Mouse (Mus musculus): ENCODE results near the gene Nek11. TPM values are rescaled to one million over a fixed set of nuclear protein-coding genes. Genes with fewer than 3 reads are reported as not detected.

The Nek11 gene
- total and polyA plus RNA-seq, 3 experiments: 0.25 TPM; not detected in 2

DNA sequence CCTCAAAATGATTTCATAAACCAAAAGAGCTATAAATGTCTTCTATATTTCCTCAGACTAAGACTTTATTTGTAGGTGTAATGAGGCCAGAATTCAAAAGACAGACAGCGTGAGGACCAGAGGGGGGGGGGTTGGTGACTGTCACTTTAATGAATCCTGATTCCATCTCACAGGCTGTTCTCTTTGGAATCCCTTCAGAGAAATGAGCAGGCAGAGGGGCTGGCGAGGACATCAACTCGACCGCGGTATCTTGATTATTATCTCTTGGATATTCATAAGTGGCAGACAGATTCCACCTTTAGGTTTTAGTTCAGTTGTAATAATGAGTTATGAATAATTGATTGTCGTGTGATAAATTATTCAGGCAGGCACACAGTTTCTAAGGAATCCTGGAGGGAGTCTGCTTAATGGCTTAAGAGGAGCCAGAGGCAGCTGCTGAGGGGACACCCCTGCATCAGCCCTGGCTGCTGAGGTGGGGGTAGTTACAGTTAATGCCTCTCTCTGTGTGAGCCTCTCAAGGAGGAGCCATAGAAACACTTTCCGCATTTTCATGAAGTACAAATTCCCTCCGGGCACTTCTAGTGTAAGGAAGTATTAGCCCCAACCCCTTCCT is 15.7 kb downstream of the Nek11 start:
- 69% methylated on average over 8 of the region's 8 CpGs for WGBS
- TF ChIP-seq POLR2A (IDR thresholded peaks at IDR 0.05; ENCODE audit: insufficient read depth, low read depth, low read length): no peak
- no peak for TF ChIP-seq EP300 (IDR thresholded peaks at IDR 0.05; ENCODE audit: insufficient read depth, low read depth, low read length)
- TF ChIP-seq CTCF (IDR thresholded peaks at IDR 0.05): no peak
- intact Hi-C loops (cut with DNase I): loop anchor here (10.0 kb wide), 1 partner anchor 925 kb away; no protein-coding TSS in a partner anchor

DNA sequence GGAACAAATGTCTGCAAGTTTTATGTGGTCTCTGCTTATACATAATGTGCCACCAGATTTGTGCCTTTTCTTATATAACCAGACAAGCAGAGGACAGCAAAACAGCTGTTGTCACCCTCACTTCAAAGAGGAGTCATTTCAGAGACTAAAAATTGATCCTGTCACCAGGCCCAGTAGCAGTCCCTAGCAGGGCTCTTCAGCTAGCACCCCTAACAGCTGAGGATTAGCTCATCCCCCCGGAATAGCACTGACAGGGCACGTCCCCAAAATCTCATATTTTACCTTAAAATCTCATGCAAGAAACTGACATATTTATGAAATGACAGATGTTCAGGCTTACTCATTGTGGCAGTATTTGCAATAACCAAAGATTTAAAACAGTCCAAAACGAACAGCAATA is 17.7 kb downstream of the Nek11 start:
- no peak overlapping the region for H3K9ac ChIP-seq (ENCODE audit: low read depth, low read length)
- no peak overlapping the region for H3K27ac ChIP-seq
- intact Hi-C loops (cut with DNase I): no loop called here
- peaks cover 2% of the 10 kb centered on the region; the same call in 1 of the 2 replicates for H3K27me3 ChIP-seq (ENCODE audit: control insufficient read depth, insufficient read depth, low read length)
- H3K4me1 ChIP-seq (ENCODE audit: control insufficient read depth, insufficient read depth, low read length): no peaks in the 10 kb centered on the region
- no peak for DNase-seq
- no peak overlapping the region for H3K4me3 ChIP-seq
- H3K79me2 ChIP-seq (replicated peaks; ENCODE audit: control insufficient read depth, insufficient read depth, low read length): no peaks in the 10 kb centered on the region
- TF ChIP-seq EP300 (IDR thresholded peaks at IDR 0.05; ENCODE audit: insufficient read depth, low read depth, low read length) (no peak), POLR2A (IDR thresholded peaks at IDR 0.05; ENCODE audit: insufficient read depth, low read depth, low read length) (no peak), CTCF (IDR thresholded peaks at IDR 0.05) (no peak)
- 58% methylated on average over 3 of the region's 3 CpGs for WGBS
- H3K36me3 ChIP-seq (ENCODE audit: control insufficient read depth, insufficient read depth, low read length): no peaks in the 10 kb centered on the region

More for the DNA sequence above, 15.7 kb downstream of the Nek11 start:
- Histone ChIP-seq H3K9ac (ENCODE audit: low read depth, low read length) (no peak overlapping the region), H3K27me3 (ENCODE audit: control insufficient read depth, insufficient read depth, low read length) (peaks cover 2% of the 10 kb centered on the region; the same call in 1 of the 2 replicates), H3K27ac (no peak overlapping the region), H3K36me3 (ENCODE audit: control insufficient read depth, insufficient read depth, low read length) (no peaks in the 10 kb centered on the region), H3K4me1 (ENCODE audit: control insufficient read depth, insufficient read depth, low read length) (no peaks in the 10 kb centered on the region), H3K79me2 (replicated peaks; ENCODE audit: control insufficient read depth, insufficient read depth, low read length) (no peaks in the 10 kb centered on the region), H3K4me3 (no peak overlapping the region)
- no peak for DNase-seq

DNA sequence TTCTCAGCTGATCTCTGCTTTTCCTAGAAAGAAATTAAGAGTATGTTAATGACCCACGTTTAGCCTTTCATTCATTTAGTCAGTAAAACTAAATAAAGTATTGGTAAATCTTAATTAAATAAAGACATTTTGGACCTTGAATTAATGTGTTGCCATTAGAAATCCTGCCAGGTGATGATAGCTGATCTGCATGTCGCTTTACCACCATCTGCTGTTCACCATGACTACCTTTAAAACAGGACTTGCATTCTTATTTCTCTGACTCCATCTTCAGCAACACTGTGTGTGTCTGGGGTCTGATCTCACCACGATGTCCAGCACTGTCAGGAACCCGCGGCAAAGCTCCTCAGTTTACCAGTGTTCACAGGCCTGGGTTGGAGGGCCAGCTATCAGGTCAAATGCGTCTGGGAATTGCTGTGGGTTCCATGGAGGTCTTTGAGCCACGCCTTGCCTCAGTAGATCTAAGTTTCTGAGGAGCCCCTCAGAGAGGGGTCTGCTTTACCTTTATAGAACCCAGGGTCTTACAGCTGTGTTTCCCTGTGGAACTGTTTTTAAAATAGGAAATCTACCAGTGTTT is 18.3 kb downstream of the Nek11 start:
- Histone ChIP-seq H3K27ac (no peak overlapping the region), H3K4me3 (no peak overlapping the region), H3K27me3 (ENCODE audit: control insufficient read depth, insufficient read depth, low read length) (peaks cover 2% of the 10 kb centered on the region; the same call in 1 of the 2 replicates), H3K4me1 (ENCODE audit: control insufficient read depth, insufficient read depth, low read length) (no peaks in the 10 kb centered on the region), H3K79me2 (replicated peaks; ENCODE audit: control insufficient read depth, insufficient read depth, low read length) (no peaks in the 10 kb centered on the region), H3K36me3 (ENCODE audit: control insufficient read depth, insufficient read depth, low read length) (no peaks in the 10 kb centered on the region), H3K9ac (ENCODE audit: low read depth, low read length) (no peak overlapping the region)
- WGBS: 66% methylated on average over 7 of the region's 7 CpGs
- intact Hi-C loops (cut with DNase I): no loop called here
- TF ChIP-seq CTCF (IDR thresholded peaks at IDR 0.05): peak; percentile 28
- no peak for TF ChIP-seq POLR2A (IDR thresholded peaks at IDR 0.05; ENCODE audit: insufficient read depth, low read depth, low read length)
- DNase-seq: no peak

DNA sequence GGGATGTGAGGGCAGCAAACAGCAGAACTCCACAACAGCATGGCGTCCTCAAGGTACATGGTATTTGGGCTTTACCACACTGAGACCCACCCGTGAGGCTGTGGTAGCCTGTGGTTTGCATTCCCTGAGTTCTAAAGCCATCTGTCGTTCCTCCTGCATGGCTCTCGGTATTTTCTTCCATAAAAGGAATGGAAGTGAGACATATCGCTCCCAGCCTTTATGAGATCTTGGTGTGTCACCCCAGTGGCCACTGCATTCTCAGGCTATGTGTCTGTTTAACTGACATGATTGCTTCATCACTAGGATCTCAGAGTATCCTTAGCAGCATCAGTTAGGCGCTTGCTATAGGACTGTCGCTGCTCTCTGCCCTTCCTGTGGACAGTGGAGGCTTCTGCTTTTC is 18.9 kb downstream of the Nek11 start:
- H3K4me3 ChIP-seq: no peak overlapping the region
- 61% methylated on average over 7 of the region's 7 CpGs for WGBS
- TF ChIP-seq CTCF (IDR thresholded peaks at IDR 0.05) (no peak), POLR2A (IDR thresholded peaks at IDR 0.05; ENCODE audit: insufficient read depth, low read depth, low read length) (no peak), EP300 (IDR thresholded peaks at IDR 0.05; ENCODE audit: insufficient read depth, low read depth, low read length) (no peak)
- no peaks in the 10 kb centered on the region for H3K36me3 ChIP-seq (ENCODE audit: control insufficient read depth, insufficient read depth, low read length)
- DNase-seq: no peak
- peaks cover 2% of the 10 kb centered on the region; the same call in 1 of the 2 replicates for H3K27me3 ChIP-seq (ENCODE audit: control insufficient read depth, insufficient read depth, low read length)
- no peaks in the 10 kb centered on the region for H3K4me1 ChIP-seq (ENCODE audit: control insufficient read depth, insufficient read depth, low read length)
- intact Hi-C loops (cut with DNase I): no loop called here
- H3K79me2 ChIP-seq (replicated peaks; ENCODE audit: control insufficient read depth, insufficient read depth, low read length): no peaks in the 10 kb centered on the region
- no peak overlapping the region for H3K27ac ChIP-seq
- no peak overlapping the region for H3K9ac ChIP-seq (ENCODE audit: low read depth, low read length)

DNA sequence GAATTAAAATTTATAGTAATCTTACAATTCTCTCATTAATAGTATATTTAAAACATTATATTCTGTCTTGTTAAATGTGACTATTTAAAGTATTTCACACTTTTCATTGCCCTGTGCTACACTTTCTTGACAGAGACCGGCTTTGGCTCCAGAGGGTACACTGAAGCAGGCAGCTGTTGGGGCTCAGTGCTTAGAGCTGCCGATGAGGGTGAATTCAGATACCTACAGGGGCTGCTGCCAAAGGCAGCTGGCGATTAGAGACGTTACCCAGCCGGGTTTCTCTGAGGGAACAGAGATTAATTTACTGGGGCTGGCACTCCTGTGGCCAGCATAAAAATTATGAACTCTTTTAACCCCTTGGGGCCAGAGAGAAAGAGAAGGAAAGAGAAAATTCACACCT is 21.0 kb downstream of the Nek11 start:
- H3K27ac ChIP-seq: no peak overlapping the region
- intact Hi-C loops (cut with DNase I): no loop called here
- H3K79me2 ChIP-seq (replicated peaks; ENCODE audit: control insufficient read depth, insufficient read depth, low read length): no peaks in the 10 kb centered on the region
- H3K36me3 ChIP-seq (ENCODE audit: control insufficient read depth, insufficient read depth, low read length): no peaks in the 10 kb centered on the region
- 60% methylated on average over 5 of the region's 5 CpGs for WGBS
- H3K4me1 ChIP-seq (ENCODE audit: control insufficient read depth, insufficient read depth, low read length): no peaks in the 10 kb centered on the region
- H3K9ac ChIP-seq (ENCODE audit: low read depth, low read length): no peak overlapping the region
- no peak overlapping the region for H3K4me3 ChIP-seq
- no peak for TF ChIP-seq CTCF (IDR thresholded peaks at IDR 0.05)
- TF ChIP-seq EP300 (IDR thresholded peaks at IDR 0.05; ENCODE audit: insufficient read depth, low read depth, low read length): no peak
- TF ChIP-seq POLR2A (IDR thresholded peaks at IDR 0.05; ENCODE audit: insufficient read depth, low read depth, low read length): no peak
- peaks cover 2% of the 10 kb centered on the region; the same call in 1 of the 2 replicates for H3K27me3 ChIP-seq (ENCODE audit: control insufficient read depth, insufficient read depth, low read length)
- no peak for DNase-seq

DNA sequence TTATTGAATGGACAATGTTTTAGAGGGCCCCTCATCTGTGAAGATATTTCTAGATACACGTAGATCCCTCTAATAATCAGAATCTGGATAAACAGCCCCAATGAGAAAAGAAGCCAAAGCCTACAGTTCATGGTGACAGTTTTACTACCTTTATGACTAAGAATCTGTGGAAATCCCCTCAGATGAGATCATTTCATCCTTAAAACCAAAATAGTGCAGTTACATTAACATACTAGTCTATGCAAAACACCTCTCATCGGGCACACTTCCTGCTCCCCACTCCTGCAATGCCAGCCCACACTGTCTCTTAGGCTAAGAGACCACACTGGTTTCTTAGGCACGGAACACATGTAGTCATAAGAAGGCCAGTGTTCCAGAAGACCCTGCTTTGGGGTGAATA is 26.7 kb downstream of the Nek11 start:
- no peak for TF ChIP-seq POLR2A (IDR thresholded peaks at IDR 0.05; ENCODE audit: insufficient read depth, low read depth, low read length)
- no peak for TF ChIP-seq CTCF (IDR thresholded peaks at IDR 0.05)
- TF ChIP-seq EP300 (IDR thresholded peaks at IDR 0.05; ENCODE audit: insufficient read depth, low read depth, low read length): no peak
- H3K9ac ChIP-seq (ENCODE audit: low read depth, low read length): no peak overlapping the region
- H3K4me3 ChIP-seq: no peak overlapping the region
- H3K79me2 ChIP-seq (replicated peaks; ENCODE audit: control insufficient read depth, insufficient read depth, low read length): no peaks in the 10 kb centered on the region
- no peaks in the 10 kb centered on the region for H3K27me3 ChIP-seq (ENCODE audit: control insufficient read depth, insufficient read depth, low read length)
- no peaks in the 10 kb centered on the region for H3K4me1 ChIP-seq (ENCODE audit: control insufficient read depth, insufficient read depth, low read length)
- H3K36me3 ChIP-seq (ENCODE audit: control insufficient read depth, insufficient read depth, low read length): no peaks in the 10 kb centered on the region
- no peak for DNase-seq
- intact Hi-C loops (cut with DNase I): no loop called here
- WGBS: 74% methylated on average over 3 of the region's 3 CpGs
- no peak overlapping the region for H3K27ac ChIP-seq

All from heart, adult 2 months (tissue).